Mouse (Mus musculus): Measurements from ENCODE around the gene Pla2g1b.

GRCm38 (mm10) chr5:115517501-115517900 is 51.4 kb downstream of the Pla2g1b start:
- TF ChIP-seq CTCF (IDR thresholded peaks at IDR 0.05; ENCODE audit: low read depth, low read length) (no peak), EP300 (IDR thresholded peaks at IDR 0.05; ENCODE audit: insufficient read depth, low read depth, low read length) (no peak)
